Mouse (Mus musculus) small intestine, adult 2 months (tissue): ENCODE measurements around the gene Apba1.

Experiments
- CTCF ChIP-seq: fragments of 200-500 bp; IDR thresholded peaks from 2 replicates; pipeline ENCODE4 v1.5.1; 2012; ENCODE audit warnings: low read depth, mild to moderate bottlenecking, control low read depth, inconsistent platforms, low read length, moderate library complexity, mixed read lengths; ENCODE audit not compliant: insufficient replicate concordance, insufficient read length; ENCODE audit errors: extremely low read depth
- POLR2A ChIP-seq: fragments of 200-500 bp; IDR thresholded peaks from 2 replicates; pipeline ENCODE4 v1.6.1; 2012; ENCODE audit warnings: low read depth, mild to moderate bottlenecking, control low read depth, inconsistent platforms, low read length, moderate library complexity

DNA sequence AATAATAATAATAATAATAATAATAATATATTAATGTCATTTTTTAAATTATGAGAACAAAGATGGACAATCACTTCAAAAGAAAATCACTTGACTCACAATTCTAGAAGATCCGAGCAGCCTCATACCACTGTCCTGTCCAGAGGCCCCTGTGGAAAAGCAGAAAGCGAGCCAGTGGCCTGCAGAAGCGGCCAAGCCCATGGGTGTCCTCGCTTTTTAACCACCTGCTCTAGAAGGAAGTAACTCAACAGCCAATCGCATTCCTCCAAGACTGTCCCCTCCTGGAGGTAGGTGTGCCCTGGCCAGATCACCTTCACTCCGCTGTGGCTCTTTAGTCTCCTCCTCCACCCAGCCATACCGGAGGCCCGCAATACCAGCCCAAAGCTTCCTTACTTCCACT, 196.8 kb downstream of the Apba1 start:
- no peak for TF ChIP-seq POLR2A
- no peak for TF ChIP-seq CTCF
